Mouse (Mus musculus) neural tube, embryonic 11.5 days (tissue): ENCODE measurements around the gene Tmem239. TPM values are rescaled to one million over a fixed set of nuclear protein-coding genes. Genes with fewer than 3 reads are reported as not detected.
A peak's percentile ranks its signal among the peaks of the same experiment; 100 is the strongest.

ENCODE experiments used
- ATAC-seq: fragments of 200-750 bp; cut with Nextera tagmentation; 2 replicates; pipeline ENCODE4 v1.8.0; 2017; ENCODE audit warnings: moderate number of reproducible peaks, mild to moderate bottlenecking, moderate TSS enrichment, moderate library complexity; ENCODE audit not compliant: insufficient read depth, low FRiP score, low TSS enrichment
- DNase-seq: peaks from one replicate; pipeline ENCODE4 v3.0.0-alpha.2; 2015; ENCODE audit warnings: low spot score
- H3K27ac ChIP-seq: fragments of 300-500 bp; sonication (generic); 2 replicates; pipeline ENCODE4 v1.5.1; 2014; ENCODE audit warnings: low read depth, mild to moderate bottlenecking, low read length
- H3K27me3 ChIP-seq: fragments of 300-500 bp; sonication (generic); 2 replicates; pipeline ENCODE4 v1.6.1; 2014; ENCODE audit warnings: mild to moderate bottlenecking, low read length, mixed read lengths; ENCODE audit not compliant: control insufficient read depth, insufficient read depth
- H3K36me3 ChIP-seq: fragments of 300-500 bp; sonication (generic); 2 replicates; pipeline ENCODE4 v1.6.1; 2014; ENCODE audit warnings: mild to moderate bottlenecking, low read length, moderate library complexity, mixed read lengths; ENCODE audit not compliant: control insufficient read depth, insufficient read depth
- H3K4me1 ChIP-seq: fragments of 300-500 bp; sonication (generic); 2 replicates; pipeline ENCODE4 v1.6.1; 2014; ENCODE audit warnings: low read length, mixed read lengths; ENCODE audit not compliant: control insufficient read depth, insufficient read depth
- H3K4me2 ChIP-seq: fragments of 300-500 bp; sonication (generic); 2 replicates; pipeline ENCODE4 v1.6.1; 2014; ENCODE audit warnings: low read depth, mild to moderate bottlenecking, moderate library complexity
- H3K4me3 ChIP-seq: fragments of 300-500 bp; sonication (generic); 2 replicates; pipeline ENCODE4 v1.5.1; 2014; ENCODE audit warnings: low read depth, low read length
- H3K9ac ChIP-seq: fragments of 300-500 bp; sonication (generic); 2 replicates; pipeline ENCODE4 v1.6.1; 2014; ENCODE audit warnings: mild to moderate bottlenecking, low read length
- H3K9me3 ChIP-seq: fragments of 300-500 bp; sonication (generic); 2 replicates; pipeline ENCODE4 v1.6.1; 2016; ENCODE audit warnings: low read length; ENCODE audit not compliant: control insufficient read depth
- WGBS: fragments of 180-500 bp; shearing (Covaris S2); extraction: QIAGEN DNeasy Blood & Tissue Kit; methylation state at CpG from one replicate; pipeline ENCODE4 v1.1.7; 2014; 5-methylcytosine and 5-hydroxymethylcytosine counted together
- polyA plus RNA-seq: library from polyadenylated mRNA; unstranded; fragments of >200 nt; fragmentation: Nextera tagmentation; extraction: Ambion mirVana; gene quantifications from 2 replicates; pipeline ENCODE4 v1.2.1, GENCODE M21; 2014

Gene Tmem239
- polyA plus RNA-seq, 1 experiment from 2014 or later: 0.17 TPM

- Histone ChIP-seq H3K4me2 (peak overlapping the region; percentile 82; the same call in 1 of the 2 replicates), H3K27me3 (0 out of 2 replicates have a peak, but pooled peaks cover 3% of the 10 kb centered on the region), H3K4me3 (no peak overlapping the region), H3K36me3 (no peaks in the 10 kb centered on the region), H3K27ac (no peak overlapping the region), H3K9me3 (no peaks in the 10 kb centered on the region), H3K9ac (no peak overlapping the region), H3K4me1 (peaks cover 9% of the 10 kb centered on the region)
- WGBS: 80% methylated on average over 3 of the region's 3 CpGs
- ATAC-seq: no peak
- no peak for DNase-seq
Measured at GRCm38 (mm10) chr2:130451727-130452090, 45.4 kb downstream of the Tmem239 start.

GRCm38 (mm10) chr2:130452266-130452665 lies 46.0 kb downstream of the Tmem239 start:
- Histone ChIP-seq H3K27ac (no peak overlapping the region), H3K36me3 (no peaks in the 10 kb centered on the region), H3K4me2 (no peak overlapping the region), H3K9me3 (no peaks in the 10 kb centered on the region), H3K4me1 (peaks cover 9% of the 10 kb centered on the region), H3K9ac (no peak overlapping the region), H3K4me3 (no peak overlapping the region), H3K27me3 (0 out of 2 replicates have a peak, but pooled peaks cover 3% of the 10 kb centered on the region)
- no peak for DNase-seq
- 73% methylated on average over 2 of the region's 2 CpGs for WGBS
- no peak for ATAC-seq

GRCm38 (mm10) chr2:130453421-130453820 lies 47.1 kb downstream of the Tmem239 start:
- WGBS: 77% methylated on average over 6 of the region's 6 CpGs
- DNase-seq (no peak), ATAC-seq (no peak)
- Histone ChIP-seq H3K4me3 (no peak overlapping the region), H3K4me2 (no peak overlapping the region), H3K9me3 (no peaks in the 10 kb centered on the region), H3K27ac (no peak overlapping the region), H3K9ac (no peak overlapping the region), H3K4me1 (peaks cover 9% of the 10 kb centered on the region), H3K27me3 (0 out of 2 replicates have a peak, but pooled peaks cover 3% of the 10 kb centered on the region), H3K36me3 (no peaks in the 10 kb centered on the region)

- no peak overlapping the region for H3K4me2 ChIP-seq
- no peaks in the 10 kb centered on the region for H3K27me3 ChIP-seq
- no peak overlapping the region for H3K9ac ChIP-seq
- ATAC-seq: no peak
- no peak overlapping the region for H3K4me3 ChIP-seq
- no peak overlapping the region for H3K27ac ChIP-seq
- no peaks in the 10 kb centered on the region for H3K9me3 ChIP-seq
- DNase-seq: no peak
- H3K4me1 ChIP-seq: peaks cover 9% of the 10 kb centered on the region
- H3K36me3 ChIP-seq: no peaks in the 10 kb centered on the region
- WGBS: 90% methylated on average over 6 of the region's 6 CpGs
Measured at GRCm38 (mm10) chr2:130454748-130455370, 48.6 kb downstream of the Tmem239 start.

Other genes starting within 250 kb of the Tmem239 start
- gene Snrpb, start 227.1 kb upstream of the Tmem239 start, polyA plus RNA-seq: 705 and 724 TPM in 2 replicates
- gene Tmc2, start 211.3 kb upstream of the Tmem239 start, polyA plus RNA-seq: not detected in 2 replicates
- 335 and 348 TPM in 2 replicates for gene Nop56, start 132.0 kb upstream of the Tmem239 start, polyA plus RNA-seq
- 148 and 149 TPM in 2 replicates for gene Idh3b, start 121.9 kb upstream of the Tmem239 start, polyA plus RNA-seq
- gene Ebf4, start 111.3 kb upstream of the Tmem239 start, polyA plus RNA-seq: 2.0 and 2.1 TPM in 2 replicates
- gene Cpxm1, start 8.9 kb upstream of the Tmem239 start, polyA plus RNA-seq: 32.3 and 32.6 TPM in 2 replicates
- gene Gm28372, start 1.2 kb upstream of the Tmem239 start, polyA plus RNA-seq: 0.16 TPM in 1 of 2 replicates, not detected in the other
- gene 1700020A23Rik, start 1.2 kb upstream of the Tmem239 start, polyA plus RNA-seq: not detected in 2 replicates
- 77.7 and 85.7 TPM in 2 replicates for gene Vps16, start 17.9 kb downstream of the Tmem239 start, polyA plus RNA-seq
- 7.7 and 9.0 TPM in 2 replicates for gene Pced1a, start 18.2 kb downstream of the Tmem239 start, polyA plus RNA-seq
- 103 and 105 TPM in 2 replicates for gene Ptpra, start 43.8 kb downstream of the Tmem239 start, polyA plus RNA-seq
- gene Mrps26, start 157.3 kb downstream of the Tmem239 start, polyA plus RNA-seq: 77.0 and 85.8 TPM in 2 replicates
- 0.48 TPM in 1 of 2 replicates, not detected in the other for gene Oxt, start 169.7 kb downstream of the Tmem239 start, polyA plus RNA-seq
- gene Avp, start 176.1 kb downstream of the Tmem239 start, polyA plus RNA-seq: not detected in 2 replicates
- 20.4 and 21.8 TPM in 2 replicates for gene Fastkd5, start 223.5 kb downstream of the Tmem239 start, polyA plus RNA-seq
- 19.1 and 21.6 TPM in 2 replicates for gene Ubox5, start 223.6 kb downstream of the Tmem239 start, polyA plus RNA-seq
- 0.84 and 1.1 TPM in 2 replicates for gene Lzts3, start 236.3 kb downstream of the Tmem239 start, polyA plus RNA-seq